Mouse (Mus musculus) intestine, postnatal 0 days (tissue): ENCODE data around the gene Axin2. TPM values are rescaled to one million over a fixed set of nuclear protein-coding genes. Genes with fewer than 3 reads are reported as not detected.
A peak's percentile ranks its signal among the peaks of the same experiment; 100 is the strongest.

Source experiments
- ATAC-seq: fragments of 200-750 bp; cut with Nextera tagmentation; 2 replicates; pipeline ENCODE4 v1.8.0; 2017; ENCODE audit warnings: mild to moderate bottlenecking, moderate TSS enrichment, moderate library complexity
- H3K27ac ChIP-seq: fragments of 300-500 bp; sonication (generic); 2 replicates; pipeline ENCODE4 v1.5.1; 2014; ENCODE audit warnings: mild to moderate bottlenecking, low read depth, low read length, moderate library complexity
- H3K27me3 ChIP-seq: fragments of 300-500 bp; sonication (generic); replicated peaks from 2 replicates; pipeline ENCODE4 v1.6.1; 2014; ENCODE audit warnings: low read length, mixed read lengths; ENCODE audit not compliant: control insufficient read depth, insufficient read depth
- H3K36me3 ChIP-seq: fragments of 300-500 bp; sonication (generic); 2 replicates; pipeline ENCODE4 v1.6.1; 2014; ENCODE audit warnings: mild to moderate bottlenecking, moderate library complexity; ENCODE audit not compliant: control insufficient read depth, insufficient read depth
- H3K4me1 ChIP-seq: fragments of 300-500 bp; sonication (generic); replicated peaks from 2 replicates; pipeline ENCODE4 v1.6.1; 2014; ENCODE audit warnings: antibody characterized with exemption, low read length, mixed read lengths; ENCODE audit not compliant: control insufficient read depth, insufficient read depth
- H3K4me2 ChIP-seq: fragments of 300-500 bp; sonication (generic); replicated peaks from 2 replicates; pipeline ENCODE4 v1.6.1; 2014; ENCODE audit warnings: low read depth, mild to moderate bottlenecking, moderate library complexity
- H3K4me3 ChIP-seq: fragments of 300-500 bp; sonication (generic); 2 replicates; pipeline ENCODE4 v1.5.1; 2014; ENCODE audit warnings: low read depth, low read length
- H3K9ac ChIP-seq: fragments of 300-500 bp; sonication (generic); 2 replicates; pipeline ENCODE4 v1.6.1; 2014; ENCODE audit warnings: mild to moderate bottlenecking, low read depth, low read length
- H3K9me3 ChIP-seq: fragments of 300-500 bp; sonication (generic); 2 replicates; pipeline ENCODE4 v1.6.1; 2016; ENCODE audit warnings: mixed run types; ENCODE audit not compliant: control insufficient read depth
- CTCF ChIP-seq: sonication (generic); IDR thresholded peaks from 2 replicates; pipeline ENCODE4 v1.5.1; 2016; ENCODE audit warnings: low read depth, mild to moderate bottlenecking, control low read depth, antibody characterized with exemption, moderate library complexity
- WGBS: fragments of 180-500 bp; shearing (Covaris S2); extraction: QIAGEN DNeasy Blood & Tissue Kit; methylation state at CpG from one replicate; pipeline ENCODE4 v1.1.7; 2014; 5-methylcytosine and 5-hydroxymethylcytosine counted together
- polyA plus RNA-seq: library from polyadenylated mRNA; unstranded; fragments of >200 nt; fragmentation: Nextera tagmentation; extraction: Ambion mirVana; gene quantifications from 2 replicates; pipeline ENCODE4 v1.2.1, GENCODE M21; 2015

The Axin2 gene
- polyA plus RNA-seq, 1 experiment from 2014 or later: 3.1 TPM

GRCm38 (mm10) chr11:108921506-108922455, 1.6 kb downstream of the Axin2 start:
- Histone ChIP-seq H3K27me3 (no peaks in the 10 kb centered on the region), H3K4me1 (peaks cover 8% of the 10 kb centered on the region)
- WGBS: under 1% methylated on average over 61 of the region's 62 CpGs

GRCm38 (mm10) chr11:108922511-108923187, 2.5 kb downstream of the Axin2 start:
- no peak for ATAC-seq
- no peak for TF ChIP-seq CTCF
- H3K4me3 ChIP-seq: peak overlapping the region; percentile 83
- under 1% methylated on average over 32 of the region's 32 CpGs for WGBS
- H3K36me3 ChIP-seq: peaks cover 4% of the 10 kb centered on the region; the same call in 1 of the 2 replicates
- peak overlapping the region; percentile 83 for H3K9ac ChIP-seq
- H3K4me2 ChIP-seq: peak overlapping the region; percentile 91
- H3K4me1 ChIP-seq: peaks cover 8% of the 10 kb centered on the region
- no peaks in the 10 kb centered on the region for H3K9me3 ChIP-seq
- H3K27ac ChIP-seq: no peak overlapping the region
- H3K27me3 ChIP-seq: no peaks in the 10 kb centered on the region

More at GRCm38 (mm10) chr11:108921506-108922455, 1.6 kb downstream of the Axin2 start:
- ATAC-seq: no peak
- H3K4me2 ChIP-seq: peak overlapping the region; percentile 91
- TF ChIP-seq CTCF: no peak
- H3K27ac ChIP-seq: peak overlapping the region; percentile 98
- H3K36me3 ChIP-seq: peaks cover 4% of the 10 kb centered on the region; the same call in 1 of the 2 replicates
- H3K9ac ChIP-seq: peak overlapping the region; percentile 83
- no peaks in the 10 kb centered on the region for H3K9me3 ChIP-seq
- peak overlapping the region; percentile 83 for H3K4me3 ChIP-seq

- no peak for ATAC-seq
- Histone ChIP-seq H3K27me3 (no peaks in the 10 kb centered on the region), H3K36me3 (peaks cover 4% of the 10 kb centered on the region; the same call in 1 of the 2 replicates), H3K27ac (no peak overlapping the region), H3K4me1 (peaks cover 8% of the 10 kb centered on the region), H3K4me2 (peak overlapping the region; percentile 91), H3K9ac (no peak overlapping the region), H3K9me3 (no peaks in the 10 kb centered on the region), H3K4me3 (peak overlapping the region; percentile 83)
- no peak for TF ChIP-seq CTCF
- WGBS: 13% methylated on average over 17 of the region's 17 CpGs
These were observed 3.0 kb downstream of the Axin2 start for GRCm38 (mm10) chr11:108923188-108923575.

GRCm38 (mm10) chr11:108923781-108924180, 3.6 kb downstream of the Axin2 start:
- H3K4me1 ChIP-seq: peaks cover 8% of the 10 kb centered on the region
- no peak for ATAC-seq
- peak overlapping the region; percentile 91 for H3K4me2 ChIP-seq
- no peak overlapping the region for H3K27ac ChIP-seq
- WGBS: 43% methylated on average over 13 of the region's 13 CpGs
- no peaks in the 10 kb centered on the region for H3K27me3 ChIP-seq
- H3K9me3 ChIP-seq: no peaks in the 10 kb centered on the region
- no peak for TF ChIP-seq CTCF
- H3K9ac ChIP-seq: no peak overlapping the region
- peak overlapping the region; percentile 83 for H3K4me3 ChIP-seq
- H3K36me3 ChIP-seq: peaks cover 4% of the 10 kb centered on the region; the same call in 1 of the 2 replicates

DNA sequence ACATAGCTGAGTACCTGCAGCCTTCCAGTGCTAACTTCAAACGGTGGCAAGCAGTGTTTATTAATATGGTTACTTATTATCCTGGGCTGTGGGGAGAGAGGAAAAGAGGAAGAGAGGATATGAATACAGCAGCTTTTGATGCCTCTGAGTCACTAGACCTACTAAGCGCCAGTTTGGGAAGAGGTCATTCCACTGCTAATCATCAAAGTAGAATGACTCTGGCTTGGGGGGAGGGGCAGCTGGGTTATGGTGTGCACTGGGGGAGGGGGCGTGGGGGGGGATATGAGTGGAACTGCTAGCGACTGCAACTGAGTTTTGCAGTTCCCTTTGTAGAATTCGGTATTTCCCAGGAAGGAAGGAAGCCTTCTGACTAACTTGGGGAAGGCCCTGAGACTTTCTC, 4.2 kb downstream of the Axin2 start:
- peaks cover 4% of the 10 kb centered on the region; the same call in 1 of the 2 replicates for H3K36me3 ChIP-seq
- 26% methylated on average over 5 of the region's 5 CpGs for WGBS
- H3K27me3 ChIP-seq: no peaks in the 10 kb centered on the region
- ATAC-seq: no peak
- H3K4me1 ChIP-seq: peaks cover 8% of the 10 kb centered on the region
- TF ChIP-seq CTCF: no peak
- peak overlapping the region; percentile 91 for H3K4me2 ChIP-seq
- H3K9ac ChIP-seq: no peak overlapping the region
- H3K9me3 ChIP-seq: no peaks in the 10 kb centered on the region
- H3K4me3 ChIP-seq: 0 out of 2 replicates have a peak overlapping the region, but pooled peaks have one; percentile 2
- H3K27ac ChIP-seq: no peak overlapping the region

DNA sequence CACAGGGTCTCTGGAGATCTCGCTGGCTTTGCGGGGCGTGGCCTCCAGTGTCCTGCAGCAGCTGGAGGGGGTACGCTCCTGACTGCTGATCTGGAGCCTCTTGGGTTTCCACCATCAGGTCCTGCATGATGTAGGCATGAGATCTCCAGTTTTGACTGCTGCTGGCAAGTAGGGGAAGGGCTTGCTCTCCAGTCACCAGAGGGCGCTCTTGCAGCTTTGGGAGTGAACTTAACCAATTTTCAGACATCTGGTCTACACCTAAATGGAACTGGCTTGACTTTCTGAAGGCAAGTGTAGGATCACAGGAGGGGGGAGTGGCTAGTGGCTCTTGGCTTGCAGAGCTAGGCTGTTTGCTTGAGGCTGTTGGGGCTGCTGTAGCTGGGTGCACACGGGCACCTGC, 5.1 kb downstream of the Axin2 start:
- Histone ChIP-seq H3K27me3 (no peaks in the 10 kb centered on the region), H3K4me3 (0 out of 2 replicates have a peak overlapping the region, but pooled peaks have one; percentile 2), H3K36me3 (peaks cover 4% of the 10 kb centered on the region; the same call in 1 of the 2 replicates), H3K27ac (no peak overlapping the region), H3K4me1 (peaks cover 8% of the 10 kb centered on the region), H3K4me2 (peak overlapping the region; percentile 91), H3K9me3 (no peaks in the 10 kb centered on the region), H3K9ac (no peak overlapping the region)
- TF ChIP-seq CTCF: peak; percentile 93
- ATAC-seq: 0 out of 2 replicates have a peak, but pooled peaks have one; percentile 4
- whole genome bisulfite sequencing: 19% methylated on average over 6 of the region's 6 CpGs
